Mouse (Mus musculus) CH12.LX (cell line): ENCODE data around the gene Hpn. TPM values are rescaled to one million over a fixed set of nuclear protein-coding genes. Genes with fewer than 3 reads are reported as not detected.

Experiments used
- DNase-seq: peaks from one replicate; pipeline ENCODE4 v3.0.0-alpha.2; 2013; ENCODE audit errors: extremely low read depth
- H3K27ac ChIP-seq: 2 replicates; pipeline ENCODE4 v1.5.1; 2012; ENCODE audit warnings: low read depth, mild to moderate bottlenecking, control low read depth, moderate library complexity; ENCODE audit not compliant: insufficient read depth
- H3K27me3 ChIP-seq: replicated peaks from 2 replicates; pipeline ENCODE3; 2012; ENCODE audit warnings: inconsistent platforms
- H3K36me3 ChIP-seq, 2 experiments: replicated peaks in 1 of 2; 2 replicates each; pipeline versions ENCODE3 to v1.6.1; 2012; ENCODE audit warnings: inconsistent platforms in 1 of 2, low read length in 1 of 2, mild to moderate bottlenecking in 1 of 2, mixed read lengths in 1 of 2, moderate library complexity in 1 of 2; ENCODE audit not compliant: control insufficient read depth in 1 of 2, insufficient read depth in 1 of 2
- H3K4me1 ChIP-seq, 2 experiments: 2 replicates each; pipeline ENCODE4 v1.6.1; 2012; ENCODE audit warnings: inconsistent platforms in 1 of 2, moderate library complexity in 1 of 2; ENCODE audit not compliant: insufficient read depth in 2 of 2, control insufficient read depth in 1 of 2
- H3K4me2 ChIP-seq: 2 replicates; pipeline ENCODE4 v1.6.1; 2012; ENCODE audit warnings: low read depth, mild to moderate bottlenecking, control low read depth; ENCODE audit not compliant: poor library complexity, insufficient read depth, severe bottlenecking
- H3K4me3 ChIP-seq, 3 experiments: fragments of 150-350 bp in 1 of 3; sonication (generic) in 1 of 3; replicated peaks in 1 of 3; 2 replicates each; pipeline versions ENCODE3 to v1.5.1; 2011 to 2012; ENCODE audit warnings: low read depth in 2 of 3, low read length in 2 of 3, mild to moderate bottlenecking in 2 of 3, moderate library complexity in 2 of 3, control low read depth in 1 of 3, improper control_type of control experiment in 1 of 3, inconsistent platforms in 1 of 3, mixed read lengths in 1 of 3; ENCODE audit not compliant: poor library complexity in 1 of 3
- H3K79me2 ChIP-seq: replicated peaks from 2 replicates; pipeline ENCODE4 v1.6.1; 2012; ENCODE audit warnings: mild to moderate bottlenecking, moderate library complexity; ENCODE audit not compliant: control insufficient read depth, poor library complexity, insufficient read depth, severe bottlenecking; ENCODE audit errors: extremely low read depth
- H3K9ac ChIP-seq: 2 replicates; pipeline ENCODE4 v1.6.1; 2012; ENCODE audit warnings: low read depth, mild to moderate bottlenecking, control low read depth, moderate library complexity; ENCODE audit not compliant: insufficient read depth
- H3K9me3 ChIP-seq: replicated peaks from 2 replicates; pipeline ENCODE3; 2012; ENCODE audit warnings: low read length, inconsistent platforms, mixed read lengths
- BHLHE40 ChIP-seq: IDR thresholded peaks from 2 replicates; pipeline ENCODE4 v1.6.1; 2011; ENCODE audit warnings: mild to moderate bottlenecking, low read depth, low read length, improper control_type of control experiment
- CHD2 ChIP-seq: IDR thresholded peaks from 2 replicates; pipeline ENCODE4 v1.6.1; 2011; ENCODE audit warnings: low read length, improper control_type of control experiment
- E2F4 ChIP-seq: IDR thresholded peaks from 2 replicates; pipeline ENCODE4 v1.6.1; 2011; ENCODE audit warnings: low read depth, low read length, improper control_type of control experiment; ENCODE audit not compliant: insufficient replicate concordance
- HCFC1 ChIP-seq: IDR thresholded peaks from 2 replicates; pipeline ENCODE4 v1.6.1; 2012; ENCODE audit warnings: low read depth, mild to moderate bottlenecking, inconsistent platforms, low read length, improper control_type of control experiment
- IRF4 ChIP-seq: IDR thresholded peaks from 2 replicates; pipeline ENCODE4 v1.6.1; 2014; ENCODE audit warnings: low read depth, mild to moderate bottlenecking, inconsistent platforms, low read length, improper control_type of control experiment
- JUND ChIP-seq: conservative IDR thresholded peaks from 2 replicates; pipeline ENCODE4 v1.6.1; 2011; ENCODE audit warnings: low read depth, low read length, improper control_type of control experiment
- KAT2A ChIP-seq: IDR thresholded peaks from 2 replicates; pipeline ENCODE4 v1.6.1; 2012; ENCODE audit warnings: low read length, improper control_type of control experiment, inconsistent platforms; ENCODE audit not compliant: insufficient replicate concordance
- MAX ChIP-seq: IDR thresholded peaks from 2 replicates; pipeline ENCODE4 v1.6.1; 2011; ENCODE audit warnings: low read length, improper control_type of control experiment
- MEF2A ChIP-seq: IDR thresholded peaks from 2 replicates; pipeline ENCODE4 v1.6.1; 2014; ENCODE audit warnings: low read depth, mild to moderate bottlenecking, inconsistent platforms, low read length, improper control_type of control experiment, borderline replicate concordance
- MXI1 ChIP-seq: IDR thresholded peaks from 2 replicates; pipeline ENCODE4 v1.6.1; 2011; ENCODE audit warnings: mild to moderate bottlenecking, low read depth, low read length, improper control_type of control experiment
- NRF1 ChIP-seq: IDR thresholded peaks from 2 replicates; pipeline ENCODE4 v1.6.1; 2014; ENCODE audit warnings: low read depth, mild to moderate bottlenecking, inconsistent platforms, low read length, improper control_type of control experiment, moderate library complexity
- UBTF ChIP-seq: IDR thresholded peaks from 2 replicates; pipeline ENCODE4 v1.6.1; 2012; ENCODE audit warnings: low read depth, mild to moderate bottlenecking, inconsistent platforms, low read length, improper control_type of control experiment, moderate library complexity
- USF1 ChIP-seq: IDR thresholded peaks from 2 replicates; pipeline ENCODE4 v1.6.1; 2014; ENCODE audit warnings: low read depth, mild to moderate bottlenecking, inconsistent platforms, low read length, improper control_type of control experiment
- ZC3H11A ChIP-seq: IDR thresholded peaks from 2 replicates; pipeline ENCODE4 v1.6.1; 2012; ENCODE audit warnings: low read depth, mild to moderate bottlenecking, inconsistent platforms, low read length, improper control_type of control experiment
- ZMIZ1 ChIP-seq: IDR thresholded peaks from 2 replicates; pipeline ENCODE4 v1.6.1; 2012; ENCODE audit warnings: low read depth, mild to moderate bottlenecking, inconsistent platforms, low read length, improper control_type of control experiment
- ZNF384 ChIP-seq: IDR thresholded peaks from 2 replicates; pipeline ENCODE4 v1.6.1; 2012; ENCODE audit warnings: low read depth, low read length, improper control_type of control experiment, inconsistent platforms
- dilution Hi-C: fragments of 300-500 bp; cut with MboI; formaldehyde crosslinking; loops from 2 replicates; pipeline ENCODE4 v1.14.3; 2020; ENCODE audit warnings: low sequenced_read_pairs; ENCODE audit not compliant: extremely low pct_unique_long_range_greater_than_20kb, extremely low pct_ligation_motif_present
- in situ Hi-C: fragments of 300-500 bp; cut with MboI; formaldehyde crosslinking; loops from 3 replicates; pipeline ENCODE4 v1.14.3; 2019; ENCODE audit warnings: low sequenced_read_pairs, low pct_ligation_motif_present, low pct_unique_long_range_greater_than_20kb, mixed read lengths
- polyA plus RNA-seq: library from polyadenylated mRNA; unstranded; fragments of >175 nt; gene quantifications from 2 replicates; pipeline ENCODE4 v1.2.1, GENCODE M21; 2012; ENCODE audit warnings: low read depth; ENCODE audit not compliant: insufficient read length
- total RNA-seq, 2 experiments: library from RNA; depleted of rRNA; stranded (reverse); fragments of 300-350 nt in 1 of 2; fragments of >200 nt in 1 of 2; gene quantifications; 2 replicates each; pipeline ENCODE4 v1.2.3; 2012 to 2014

The Hpn gene
- total and polyA plus RNA-seq, 3 experiments: 3.0 to 16.7 (median 8.7) TPM

GRCm38 (mm10) chr7:31067836-31068235 lies 47.3 kb downstream of the Hpn start:
- dilution Hi-C loops: no loop called here
- H3K27me3 ChIP-seq: peaks cover 58% of the 10 kb centered on the region
- peaks cover 4 to 8% of the 10 kb centered on the region in 2 experiments for H3K4me1 ChIP-seq
- TF ChIP-seq JUND: no peak
- no peak for TF ChIP-seq ZNF384
- TF ChIP-seq HCFC1: no peak
- no peak for TF ChIP-seq UBTF
- TF ChIP-seq BHLHE40: no peak
- TF ChIP-seq KAT2A: no peak
- TF ChIP-seq ZC3H11A: no peak
- no peak for TF ChIP-seq ZMIZ1
- no peak for TF ChIP-seq MEF2A
- no peak for TF ChIP-seq IRF4
- no peak for TF ChIP-seq NRF1
- TF ChIP-seq USF1: no peak
- TF ChIP-seq MXI1: no peak
- TF ChIP-seq E2F4: no peak
- TF ChIP-seq MAX: no peak
- no peak for TF ChIP-seq CHD2
- TF ChIP-seq, all 38 proteins: peak for 0
- Histone ChIP-seq H3K4me3 (no peak overlapping the region), H3K9me3 (peaks cover 4% of the 10 kb centered on the region), H3K4me2 (no peak overlapping the region), H3K36me3 (no peaks in the 10 kb centered on the region), H3K27ac (no peak overlapping the region), H3K9ac (no peak overlapping the region), H3K79me2 (no peaks in the 10 kb centered on the region)
- no peak for DNase-seq
- in situ Hi-C loops: no loop called here

GRCm38 (mm10) chr7:31063074-31063560 lies 52.0 kb downstream of the Hpn start:
- peaks cover 4 to 14% of the 10 kb centered on the region in 2 experiments for H3K4me1 ChIP-seq
- in situ Hi-C loops: loop anchor here (5.0 kb wide), 1 partner anchor 34 kb away; no protein-coding TSS in a partner anchor
- H3K9ac ChIP-seq: no peak overlapping the region
- no peaks in the 10 kb centered on the region for H3K36me3 ChIP-seq
- H3K27ac ChIP-seq: no peak overlapping the region
- H3K27me3 ChIP-seq: peaks cover 31% of the 10 kb centered on the region
- H3K4me3 ChIP-seq: no peak overlapping the region
- no peak overlapping the region for H3K4me2 ChIP-seq
- no peaks in the 10 kb centered on the region for H3K9me3 ChIP-seq
- H3K79me2 ChIP-seq: no peaks in the 10 kb centered on the region
- dilution Hi-C loops: no loop called here
- DNase-seq: no peak
- no peak for TF ChIP-seq MAX
- TF ChIP-seq, all 38 proteins: peak for 0
